Mouse (Mus musculus) liver, embryonic 13.5 days (tissue): ENCODE data around the gene Olfr963. TPM values are rescaled to one million over a fixed set of nuclear protein-coding genes. Genes with fewer than 3 reads are reported as not detected.
"Not testable (repeated sequence)": the region's sequence is repeated elsewhere in the genome, so short reads cannot be mapped to it uniquely, and the experiment has no call there.

Source experiments
- ATAC-seq: fragments of 200-750 bp; cut with Nextera tagmentation; 2 replicates; pipeline ENCODE4 v1.8.0; 2017; ENCODE audit warnings: low read depth, mild to moderate bottlenecking, moderate number of reproducible peaks, moderate library complexity
- DNase-seq: peaks from one replicate; pipeline ENCODE4 v3.0.0; 2022
- H3K27ac ChIP-seq: fragments of 300-500 bp; sonication (generic); 2 replicates; pipeline ENCODE4 v1.5.1; 2015; ENCODE audit warnings: moderate library complexity, mild to moderate bottlenecking, inconsistent platforms
- H3K27me3 ChIP-seq: fragments of 300-500 bp; sonication (generic); 2 replicates; pipeline ENCODE4 v1.6.1; 2015; ENCODE audit warnings: mild to moderate bottlenecking, inconsistent platforms
- H3K36me3 ChIP-seq: fragments of 300-500 bp; sonication (generic); 2 replicates; pipeline ENCODE4 v1.6.1; 2015; ENCODE audit warnings: mild to moderate bottlenecking, inconsistent platforms
- H3K4me1 ChIP-seq: fragments of 300-500 bp; sonication (generic); replicated peaks from 2 replicates; pipeline ENCODE4 v1.6.1; 2015; ENCODE audit warnings: inconsistent platforms
- H3K4me2 ChIP-seq: fragments of 300-500 bp; sonication (generic); 2 replicates; pipeline ENCODE4 v1.6.1; 2015; ENCODE audit warnings: inconsistent platforms, mild to moderate bottlenecking, moderate library complexity
- H3K4me3 ChIP-seq: fragments of 300-500 bp; sonication (generic); replicated peaks from 2 replicates; pipeline ENCODE4 v1.5.1; 2015; ENCODE audit warnings: mild to moderate bottlenecking, inconsistent platforms
- H3K9ac ChIP-seq: fragments of 300-500 bp; sonication (generic); 2 replicates; pipeline ENCODE4 v1.6.1; 2015; ENCODE audit warnings: mild to moderate bottlenecking, inconsistent platforms
- H3K9me3 ChIP-seq: fragments of 300-500 bp; sonication (generic); replicated peaks from 2 replicates; pipeline ENCODE4 v1.6.1; 2016; ENCODE audit warnings: inconsistent platforms
- WGBS: fragments of 180-500 bp; shearing (Covaris S2); methylation state at CpG from one replicate; pipeline ENCODE4 v1.1.7; 2015; ENCODE audit not compliant: insufficient replicate concordance; 5-methylcytosine and 5-hydroxymethylcytosine counted together
- polyA plus RNA-seq: library from polyadenylated mRNA; unstranded; fragments of >200 nt; fragmentation: Nextera tagmentation; extraction: Ambion mirVana; gene quantifications from 2 replicates; pipeline ENCODE4 v1.2.1, GENCODE M21; 2015

Olfr963 gene
- polyA plus RNA-seq, 1 experiment from 2014 or later = not detected

GRCm38 (mm10) chr9:39679280-39679679 is 12.3 kb downstream of the Olfr963 start:
- H3K4me3 ChIP-seq = no peak overlapping the region
- 41% methylated on average over 2 of the region's 2 CpGs for WGBS
- no peaks in the 10 kb centered on the region for H3K27me3 ChIP-seq
- no peak overlapping the region for H3K27ac ChIP-seq
- no peak overlapping the region for H3K9ac ChIP-seq
- no peak for DNase-seq
- no peaks in the 10 kb centered on the region for H3K4me1 ChIP-seq
- H3K4me2 ChIP-seq = no peak overlapping the region
- no peaks in the 10 kb centered on the region for H3K36me3 ChIP-seq
- ATAC-seq = no peak
- H3K9me3 ChIP-seq = no peaks in the 10 kb centered on the region

GRCm38 (mm10) chr9:39701123-39701522 is 34.1 kb downstream of the Olfr963 start:
- not testable (repeated sequence) for H3K4me1 ChIP-seq, H3K9me3 ChIP-seq, H3K4me3 ChIP-seq, H3K27ac ChIP-seq, ATAC-seq, H3K4me2 ChIP-seq, DNase-seq, H3K9ac ChIP-seq, H3K27me3 ChIP-seq, H3K36me3 ChIP-seq
- 73% methylated on average over 8 of the region's 8 CpGs for WGBS

- no peak for DNase-seq
- Histone ChIP-seq H3K4me3 (no peak within 1 kb of the TSS), H3K9ac (no peak within 1 kb of the TSS), H3K27ac (no peak within 1 kb of the TSS), H3K36me3 (no peaks in the 10 kb centered on the region), H3K27me3 (no peaks in the 10 kb centered on the region), H3K9me3 (no peaks in the 10 kb centered on the region), H3K4me2 (no peak within 1 kb of the TSS), H3K4me1 (no peaks in the 10 kb centered on the region)
- no peak for ATAC-seq
These were observed 40.0 kb downstream of the Olfr963 start, which contains the start of gene Olfr149 for GRCm38 (mm10) chr9:39707017-39707416. Gene Olfr149 (minus strand): TSS chr9:39707117.

- Histone ChIP-seq H3K9ac (no peak overlapping the region), H3K27me3 (no peaks in the 10 kb centered on the region), H3K27ac (no peak overlapping the region), H3K36me3 (no peaks in the 10 kb centered on the region), H3K9me3 (no peaks in the 10 kb centered on the region), H3K4me2 (no peak overlapping the region), H3K4me3 (no peak overlapping the region), H3K4me1 (no peaks in the 10 kb centered on the region)
- DNase-seq = no peak
- WGBS = 48% methylated on average over 3 of the region's 3 CpGs
- ATAC-seq = no peak
These were observed 42.0 kb downstream of the Olfr963 start for GRCm38 (mm10) chr9:39708958-39709357.

- H3K36me3 ChIP-seq = no peaks in the 10 kb centered on the region
- ATAC-seq = no peak
- DNase-seq = no peak
- H3K4me3 ChIP-seq = no peak within 1 kb of the TSS
- H3K4me2 ChIP-seq = no peak within 1 kb of the TSS
- no peak within 1 kb of the TSS for H3K27ac ChIP-seq
- no peaks in the 10 kb centered on the region for H3K9me3 ChIP-seq
- no peak within 1 kb of the TSS for H3K9ac ChIP-seq
- H3K4me1 ChIP-seq = no peaks in the 10 kb centered on the region
- no peaks in the 10 kb centered on the region for H3K27me3 ChIP-seq
These were observed 44.0 kb downstream of the Olfr963 start, which contains the start of gene Olfr965 for GRCm38 (mm10) chr9:39711053-39711452. Gene Olfr965 (plus strand): TSS chr9:39711353.

Other genes starting within 250 kb of the Olfr963 start
- not detected in 2 replicates for gene Olfr952, start 240.1 kb upstream of the Olfr963 start, polyA plus RNA-seq
- not detected in 2 replicates for gene Olfr954, start 210.5 kb upstream of the Olfr963 start, polyA plus RNA-seq
- gene Olfr955, start 195.3 kb upstream of the Olfr963 start, polyA plus RNA-seq = not detected in 2 replicates
- not detected in 2 replicates for gene Olfr44, start 173.2 kb upstream of the Olfr963 start, polyA plus RNA-seq
- gene Olfr957, start 151.4 kb upstream of the Olfr963 start, polyA plus RNA-seq = not detected in 2 replicates
- not detected in 2 replicates for gene Olfr958, start 113.2 kb upstream of the Olfr963 start, polyA plus RNA-seq
- not detected in 2 replicates for gene Olfr959, start 91.6 kb upstream of the Olfr963 start, polyA plus RNA-seq
- gene AW551984, start 62.8 kb upstream of the Olfr963 start, polyA plus RNA-seq = 3.6 and 3.9 TPM in 2 replicates
- not detected in 2 replicates for gene Olfr148, start 56.5 kb upstream of the Olfr963 start, polyA plus RNA-seq
- gene Olfr960, start 45.8 kb upstream of the Olfr963 start, polyA plus RNA-seq = not detected in 2 replicates
- gene Olfr961, start 22.1 kb upstream of the Olfr963 start, polyA plus RNA-seq = not detected in 2 replicates
- gene Olfr149, start 39.9 kb downstream of the Olfr963 start, polyA plus RNA-seq = not detected in 2 replicates
- gene Olfr965, start 44.1 kb downstream of the Olfr963 start, polyA plus RNA-seq = not detected in 2 replicates
- gene Olfr150, start 63.8 kb downstream of the Olfr963 start, polyA plus RNA-seq = not detected in 2 replicates
- not detected in 2 replicates for gene Olfr967, start 79.0 kb downstream of the Olfr963 start, polyA plus RNA-seq
- gene Olfr968, start 116.0 kb downstream of the Olfr963 start, polyA plus RNA-seq = not detected in 2 replicates
- gene Olfr969, start 123.7 kb downstream of the Olfr963 start, polyA plus RNA-seq = not detected in 2 replicates
- gene Olfr970, start 141.7 kb downstream of the Olfr963 start, polyA plus RNA-seq = not detected in 2 replicates
- gene Olfr971, start 169.7 kb downstream of the Olfr963 start, polyA plus RNA-seq = not detected in 2 replicates
- not detected in 2 replicates for gene Olfr972, start 199.2 kb downstream of the Olfr963 start, polyA plus RNA-seq
- gene Olfr229, start 240.1 kb downstream of the Olfr963 start, polyA plus RNA-seq = not detected in 2 replicates